Mouse (Mus musculus) heart, adult 2 months (tissue): ENCODE data around the gene Cd247.

Source experiments
- CTCF ChIP-seq: fragments of 200-600 bp; IDR thresholded peaks from 2 replicates; pipeline ENCODE4 v1.8.1; 2022; ENCODE audit warnings: antibody characterized with exemption, mild to moderate bottlenecking, moderate library complexity
- POLR2A ChIP-seq: fragments of 200-500 bp; IDR thresholded peaks from 2 replicates; pipeline ENCODE4 v1.6.1; 2011; ENCODE audit warnings: mild to moderate bottlenecking, low read depth, low read length, control low read depth; ENCODE audit not compliant: insufficient read depth

DNA sequence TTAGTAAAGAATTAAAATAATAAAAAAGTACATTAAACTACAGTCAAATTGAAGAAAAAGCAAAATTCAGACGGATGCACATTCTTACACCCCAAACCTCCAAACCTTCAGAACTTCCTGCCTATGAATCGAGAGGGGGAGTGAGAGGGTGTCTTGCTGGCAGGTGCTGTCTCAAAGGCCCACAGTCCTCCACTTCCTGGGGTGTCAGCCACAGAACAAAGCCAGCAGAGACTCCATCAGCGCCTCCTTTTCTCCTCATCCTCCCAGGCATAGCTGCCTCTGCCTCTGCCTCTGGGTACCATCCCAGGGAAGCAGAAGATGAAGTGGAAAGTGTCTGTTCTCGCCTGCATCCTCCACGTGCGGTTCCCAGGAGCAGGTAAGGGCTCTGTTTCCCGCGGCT lies at the start of gene Cd247:
- TF ChIP-seq CTCF (no peak), POLR2A (no peak)
